Mouse (Mus musculus) CH12.LX (cell line): ENCODE measurements around the gene Mctp2. TPM values are rescaled to one million over a fixed set of nuclear protein-coding genes. Genes with fewer than 3 reads are reported as not detected.

Experiments
- DNase-seq: peaks from one replicate; pipeline ENCODE4 v3.0.0-alpha.2; 2013; ENCODE audit errors: extremely low read depth
- H3K27ac ChIP-seq: 2 replicates; pipeline ENCODE4 v1.5.1; 2012; ENCODE audit warnings: low read depth, mild to moderate bottlenecking, control low read depth, moderate library complexity; ENCODE audit not compliant: insufficient read depth
- H3K27me3 ChIP-seq: replicated peaks from 2 replicates; pipeline ENCODE3; 2012; ENCODE audit warnings: inconsistent platforms
- H3K36me3 ChIP-seq, 2 experiments: replicated peaks in 1 of 2; 2 replicates each; pipeline versions ENCODE3 to v1.6.1; 2012; ENCODE audit warnings: inconsistent platforms in 1 of 2, low read length in 1 of 2, mild to moderate bottlenecking in 1 of 2, mixed read lengths in 1 of 2, moderate library complexity in 1 of 2; ENCODE audit not compliant: control insufficient read depth in 1 of 2, insufficient read depth in 1 of 2
- H3K4me1 ChIP-seq, 2 experiments: 2 replicates each; pipeline ENCODE4 v1.6.1; 2012; ENCODE audit warnings: inconsistent platforms in 1 of 2, moderate library complexity in 1 of 2; ENCODE audit not compliant: insufficient read depth in 2 of 2, control insufficient read depth in 1 of 2
- H3K4me2 ChIP-seq: 2 replicates; pipeline ENCODE4 v1.6.1; 2012; ENCODE audit warnings: low read depth, mild to moderate bottlenecking, control low read depth; ENCODE audit not compliant: poor library complexity, insufficient read depth, severe bottlenecking
- H3K4me3 ChIP-seq, 3 experiments: fragments of 150-350 bp in 1 of 3; sonication (generic) in 1 of 3; replicated peaks in 1 of 3; 2 replicates each; pipeline versions ENCODE3 to v1.5.1; 2011 to 2012; ENCODE audit warnings: low read depth in 2 of 3, low read length in 2 of 3, mild to moderate bottlenecking in 2 of 3, moderate library complexity in 2 of 3, control low read depth in 1 of 3, improper control_type of control experiment in 1 of 3, inconsistent platforms in 1 of 3, mixed read lengths in 1 of 3; ENCODE audit not compliant: poor library complexity in 1 of 3
- H3K79me2 ChIP-seq: replicated peaks from 2 replicates; pipeline ENCODE4 v1.6.1; 2012; ENCODE audit warnings: mild to moderate bottlenecking, moderate library complexity; ENCODE audit not compliant: control insufficient read depth, poor library complexity, insufficient read depth, severe bottlenecking; ENCODE audit errors: extremely low read depth
- H3K9ac ChIP-seq: 2 replicates; pipeline ENCODE4 v1.6.1; 2012; ENCODE audit warnings: low read depth, mild to moderate bottlenecking, control low read depth, moderate library complexity; ENCODE audit not compliant: insufficient read depth
- H3K9me3 ChIP-seq: replicated peaks from 2 replicates; pipeline ENCODE3; 2012; ENCODE audit warnings: low read length, inconsistent platforms, mixed read lengths
- CHD1 ChIP-seq: IDR thresholded peaks from 2 replicates; pipeline ENCODE4 v1.6.1; 2012; ENCODE audit warnings: low read depth, low read length, improper control_type of control experiment, inconsistent platforms
- CHD2 ChIP-seq: IDR thresholded peaks from 2 replicates; pipeline ENCODE4 v1.6.1; 2011; ENCODE audit warnings: low read length, improper control_type of control experiment
- GABPA ChIP-seq: IDR thresholded peaks from 2 replicates; pipeline ENCODE4 v1.6.1; 2012; ENCODE audit warnings: low read depth, low read length, improper control_type of control experiment, inconsistent platforms; ENCODE audit not compliant: insufficient replicate concordance
- IRF4 ChIP-seq: IDR thresholded peaks from 2 replicates; pipeline ENCODE4 v1.6.1; 2014; ENCODE audit warnings: low read depth, mild to moderate bottlenecking, inconsistent platforms, low read length, improper control_type of control experiment
- JUN ChIP-seq: IDR thresholded peaks from 2 replicates; pipeline ENCODE4 v1.6.1; 2011; ENCODE audit warnings: low read depth, mild to moderate bottlenecking, low read length, improper control_type of control experiment, moderate library complexity; ENCODE audit not compliant: insufficient read depth
- JUND ChIP-seq: conservative IDR thresholded peaks from 2 replicates; pipeline ENCODE4 v1.6.1; 2011; ENCODE audit warnings: low read depth, low read length, improper control_type of control experiment
- MAFK ChIP-seq: IDR thresholded peaks from 2 replicates; pipeline ENCODE4 v1.6.1; 2011; ENCODE audit warnings: low read length, improper control_type of control experiment; ENCODE audit not compliant: insufficient replicate concordance
- MAX ChIP-seq: IDR thresholded peaks from 2 replicates; pipeline ENCODE4 v1.6.1; 2011; ENCODE audit warnings: low read length, improper control_type of control experiment
- MAZ ChIP-seq: IDR thresholded peaks from 2 replicates; pipeline ENCODE4 v1.6.1; 2012; ENCODE audit warnings: low read depth, mild to moderate bottlenecking, inconsistent platforms, low read length, improper control_type of control experiment, moderate library complexity
- MYC ChIP-seq: IDR thresholded peaks from 2 replicates; pipeline ENCODE4 v1.6.1; 2011; ENCODE audit warnings: low read depth, mild to moderate bottlenecking, improper control_type of control experiment, low read length
- NELFE ChIP-seq: IDR thresholded peaks from 2 replicates; pipeline ENCODE4 v1.6.1; 2011; ENCODE audit warnings: low read depth, low read length, improper control_type of control experiment
- PAX5 ChIP-seq: IDR thresholded peaks from 2 replicates; pipeline ENCODE4 v1.6.1; 2012; ENCODE audit warnings: low read length, inconsistent platforms, mixed read lengths
- POLR2A ChIP-seq: IDR thresholded peaks from 2 replicates; pipeline ENCODE4 v1.6.1; 2011; ENCODE audit warnings: low read depth, mild to moderate bottlenecking, improper control_type of control experiment, low read length
- RAD21 ChIP-seq: IDR thresholded peaks from 2 replicates; pipeline ENCODE4 v1.6.1; 2011; ENCODE audit warnings: low read depth, mild to moderate bottlenecking, low read length, improper control_type of control experiment, moderate library complexity
- RCOR1 ChIP-seq: conservative IDR thresholded peaks from 2 replicates; pipeline ENCODE4 v1.6.1; 2012; ENCODE audit warnings: low read depth, mild to moderate bottlenecking, inconsistent platforms, low read length, improper control_type of control experiment
- SIN3A ChIP-seq: IDR thresholded peaks from 2 replicates; pipeline ENCODE4 v1.6.1; 2012; ENCODE audit warnings: low read length, improper control_type of control experiment, inconsistent platforms
- TBP ChIP-seq: conservative IDR thresholded peaks from 2 replicates; pipeline ENCODE4 v1.6.1; 2011; ENCODE audit warnings: low read depth, low read length, improper control_type of control experiment
- UBTF ChIP-seq: IDR thresholded peaks from 2 replicates; pipeline ENCODE4 v1.6.1; 2012; ENCODE audit warnings: low read depth, mild to moderate bottlenecking, inconsistent platforms, low read length, improper control_type of control experiment, moderate library complexity
- USF1 ChIP-seq: IDR thresholded peaks from 2 replicates; pipeline ENCODE4 v1.6.1; 2014; ENCODE audit warnings: low read depth, mild to moderate bottlenecking, inconsistent platforms, low read length, improper control_type of control experiment
- USF2 ChIP-seq: conservative IDR thresholded peaks from 2 replicates; pipeline ENCODE4 v1.6.1; 2011; ENCODE audit warnings: low read depth, low read length, improper control_type of control experiment
- dilution Hi-C: fragments of 300-500 bp; cut with MboI; formaldehyde crosslinking; loops from 2 replicates; pipeline ENCODE4 v1.14.3; 2020; ENCODE audit warnings: low sequenced_read_pairs; ENCODE audit not compliant: extremely low pct_unique_long_range_greater_than_20kb, extremely low pct_ligation_motif_present
- in situ Hi-C: fragments of 300-500 bp; cut with MboI; formaldehyde crosslinking; loops from 3 replicates; pipeline ENCODE4 v1.14.3; 2019; ENCODE audit warnings: low sequenced_read_pairs, low pct_ligation_motif_present, low pct_unique_long_range_greater_than_20kb, mixed read lengths
- polyA plus RNA-seq: library from polyadenylated mRNA; unstranded; fragments of >175 nt; gene quantifications from 2 replicates; pipeline ENCODE4 v1.2.1, GENCODE M21; 2012; ENCODE audit warnings: low read depth; ENCODE audit not compliant: insufficient read length
- total RNA-seq, 2 experiments: library from RNA; depleted of rRNA; stranded (reverse); fragments of 300-350 nt in 1 of 2; fragments of >200 nt in 1 of 2; gene quantifications; 2 replicates each; pipeline ENCODE4 v1.2.3; 2012 to 2014

The Mctp2 gene
- total and polyA plus RNA-seq, 3 experiments, result 0.23 to 0.48 (median 0.38) TPM

- no peak overlapping the region for H3K9ac ChIP-seq
- in situ Hi-C loops (no loop called here), dilution Hi-C loops (no loop called here)
- H3K9me3 ChIP-seq, result no peaks in the 10 kb centered on the region
- H3K36me3 ChIP-seq, result no peaks in the 10 kb centered on the region
- no peak overlapping the region for H3K27ac ChIP-seq
- H3K4me3 ChIP-seq, result no peak overlapping the region
- H3K4me1 ChIP-seq, result no peaks in the 10 kb centered on the region
- H3K27me3 ChIP-seq, result no peaks in the 10 kb centered on the region
- H3K79me2 ChIP-seq, result no peaks in the 10 kb centered on the region
- no peak for TF ChIP-seq MAFK
- no peak for TF ChIP-seq UBTF
- TF ChIP-seq MAZ, result no peak
- TF ChIP-seq MYC, result no peak
- no peak for TF ChIP-seq PAX5
- TF ChIP-seq CHD2, result no peak
- TF ChIP-seq, all 38 proteins: peak for 0
- DNase-seq, result no peak
- no peak overlapping the region for H3K4me2 ChIP-seq
These were observed 205.7 kb downstream of the Mctp2 start for GRCm38 (mm10) chr7:72100683-72101082.

GRCm38 (mm10) chr7:72098603-72099002 is 207.8 kb downstream of the Mctp2 start:
- H3K27ac ChIP-seq, result no peak overlapping the region
- H3K4me2 ChIP-seq, result no peak overlapping the region
- no peaks in the 10 kb centered on the region for H3K4me1 ChIP-seq
- dilution Hi-C loops (no loop called here), in situ Hi-C loops (no loop called here)
- H3K79me2 ChIP-seq, result no peaks in the 10 kb centered on the region
- no peak for DNase-seq
- H3K27me3 ChIP-seq, result no peaks in the 10 kb centered on the region
- H3K36me3 ChIP-seq, result no peaks in the 10 kb centered on the region
- TF ChIP-seq TBP (no peak), USF2 (no peak), POLR2A (no peak), MAX (no peak), NELFE (no peak), JUND (no peak), MAZ (no peak), RAD21 (no peak), SIN3A (no peak), USF1 (no peak), JUN (no peak), GABPA (no peak), CHD1 (no peak), CHD2 (no peak), RCOR1 (no peak), IRF4 (no peak)
- no peak overlapping the region for H3K4me3 ChIP-seq
- no peak overlapping the region for H3K9ac ChIP-seq
- no peaks in the 10 kb centered on the region for H3K9me3 ChIP-seq
